Mouse (Mus musculus) hindbrain, embryonic 13.5 days (tissue): ENCODE data around the gene Prkag2. TPM values are rescaled to one million over a fixed set of nuclear protein-coding genes. Genes with fewer than 3 reads are reported as not detected.

Experiments
- ATAC-seq: fragments of 200-750 bp; cut with Nextera tagmentation; 2 replicates; pipeline ENCODE4 v1.8.0; 2017; ENCODE audit warnings: moderate TSS enrichment; ENCODE audit not compliant: low FRiP score
- H3K27ac ChIP-seq: fragments of 300-500 bp; sonication (generic); 2 replicates; pipeline ENCODE4 v1.5.1; 2015; ENCODE audit warnings: inconsistent platforms, mild to moderate bottlenecking, moderate library complexity
- H3K27me3 ChIP-seq: fragments of 300-500 bp; sonication (generic); 2 replicates; pipeline ENCODE4 v1.6.1; 2015; ENCODE audit warnings: mild to moderate bottlenecking, inconsistent platforms
- H3K36me3 ChIP-seq: fragments of 300-500 bp; sonication (generic); 2 replicates; pipeline ENCODE4 v1.6.1; 2015; ENCODE audit warnings: mild to moderate bottlenecking, inconsistent platforms
- H3K4me1 ChIP-seq: fragments of 300-500 bp; sonication (generic); replicated peaks from 2 replicates; pipeline ENCODE4 v1.6.1; 2015; ENCODE audit warnings: inconsistent platforms
- H3K4me2 ChIP-seq: fragments of 300-500 bp; sonication (generic); 2 replicates; pipeline ENCODE4 v1.6.1; 2015; ENCODE audit warnings: inconsistent platforms, mild to moderate bottlenecking, moderate library complexity
- H3K4me3 ChIP-seq: fragments of 300-500 bp; sonication (generic); 2 replicates; pipeline ENCODE4 v1.5.1; 2015; ENCODE audit warnings: mild to moderate bottlenecking, inconsistent platforms
- H3K9ac ChIP-seq: fragments of 300-500 bp; sonication (generic); 2 replicates; pipeline ENCODE4 v1.6.1; 2015; ENCODE audit warnings: mild to moderate bottlenecking, inconsistent platforms
- H3K9me3 ChIP-seq: fragments of 300-500 bp; sonication (generic); 2 replicates; pipeline ENCODE4 v1.6.1; 2016; ENCODE audit warnings: inconsistent platforms
- WGBS: fragments of 180-500 bp; shearing (Covaris S2); methylation state at CpG from one replicate; pipeline ENCODE4 v1.1.7; 2015; 5-methylcytosine and 5-hydroxymethylcytosine counted together
- polyA plus RNA-seq: library from polyadenylated mRNA; unstranded; fragments of >200 nt; fragmentation: Nextera tagmentation; extraction: Ambion mirVana; gene quantifications from 2 replicates; pipeline ENCODE4 v1.2.1, GENCODE M21; 2015

Prkag2 gene
- polyA plus RNA-seq, 1 experiment from 2014 or later, result 82.3 TPM

GRCm38 (mm10) chr5:24950891-24951574, 149.4 kb downstream of the Prkag2 start:
- H3K4me2 ChIP-seq, result no peak overlapping the region
- H3K27ac ChIP-seq, result no peak overlapping the region
- no peak for ATAC-seq
- H3K4me1 ChIP-seq, result peaks cover 14% of the 10 kb centered on the region
- no peak overlapping the region for H3K9ac ChIP-seq
- no peaks in the 10 kb centered on the region for H3K27me3 ChIP-seq
- H3K4me3 ChIP-seq, result no peak overlapping the region
- H3K36me3 ChIP-seq, result no peaks in the 10 kb centered on the region
- no peaks in the 10 kb centered on the region for H3K9me3 ChIP-seq
- 84% methylated on average over 7 of the region's 7 CpGs for WGBS

DNA sequence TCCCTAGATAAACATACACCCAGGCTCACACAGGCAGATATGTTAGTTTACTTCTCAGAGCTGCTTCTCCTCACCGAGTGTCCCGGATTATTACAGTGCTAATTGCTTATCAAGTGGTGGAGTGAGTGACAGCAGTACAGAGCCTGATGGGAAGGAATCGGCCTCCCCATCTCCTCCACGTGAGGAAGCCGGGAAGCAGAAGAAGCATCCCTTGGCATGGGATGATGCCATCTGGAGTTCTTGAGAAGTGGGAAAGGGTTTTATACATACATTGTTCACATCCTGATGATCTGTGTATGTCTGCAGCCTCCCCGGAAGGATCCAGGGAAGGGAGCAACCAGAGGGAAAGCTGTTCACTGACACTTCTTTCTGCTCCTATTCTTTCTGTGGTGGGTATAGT, 150.4 kb downstream of the Prkag2 start:
- Histone ChIP-seq H3K27me3 (no peaks in the 10 kb centered on the region), H3K4me3 (no peak overlapping the region), H3K4me2 (no peak overlapping the region), H3K4me1 (peaks cover 14% of the 10 kb centered on the region), H3K36me3 (no peaks in the 10 kb centered on the region), H3K9me3 (no peaks in the 10 kb centered on the region), H3K9ac (no peak overlapping the region), H3K27ac (no peak overlapping the region)
- ATAC-seq, result no peak
- WGBS, result 85% methylated on average over 6 of the region's 6 CpGs

DNA sequence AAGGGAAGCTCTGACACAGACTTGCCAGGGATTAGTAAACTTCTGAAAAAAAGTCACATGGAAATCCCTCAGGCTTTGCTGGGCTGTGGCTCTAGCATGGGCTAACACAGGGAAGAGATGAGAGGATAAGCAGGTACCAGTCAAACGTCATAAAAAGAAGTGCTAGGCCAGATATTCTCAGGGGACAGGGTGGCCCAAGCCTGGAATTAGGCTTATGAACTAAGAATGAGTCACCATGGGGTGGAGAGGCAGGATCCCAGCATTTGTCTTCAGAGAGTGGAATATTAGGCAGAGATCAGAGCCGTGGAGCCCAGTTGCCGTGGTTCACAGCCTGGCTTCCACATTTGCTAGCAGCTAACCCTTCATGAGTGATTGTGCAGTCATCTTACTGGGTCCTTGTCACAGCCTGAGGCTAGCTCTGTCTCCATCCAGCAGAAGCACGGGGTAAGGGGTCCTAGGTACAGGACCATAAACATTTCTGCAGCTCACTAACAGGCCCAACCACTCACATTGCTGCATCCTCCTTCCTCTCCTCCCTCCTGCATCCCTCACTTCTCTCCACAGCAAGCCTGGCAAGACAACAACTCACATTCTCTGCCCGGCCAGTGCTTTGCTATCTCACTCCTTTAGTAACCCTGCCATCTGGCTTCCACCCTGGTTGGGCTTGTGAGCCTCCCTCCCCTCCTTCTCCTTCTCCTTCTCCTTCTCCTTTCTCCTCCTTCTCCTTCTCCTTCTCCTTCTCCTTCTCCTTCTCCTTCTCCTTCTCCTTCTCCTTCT, 162.2 kb downstream of the Prkag2 start:
- WGBS, result 75% methylated on average over 5 of the region's 5 CpGs
- no peak for ATAC-seq

GRCm38 (mm10) chr5:24936451-24936850, 164.0 kb downstream of the Prkag2 start:
- no peak overlapping the region for H3K4me3 ChIP-seq
- H3K9me3 ChIP-seq, result no peaks in the 10 kb centered on the region
- ATAC-seq, result no peak
- H3K4me2 ChIP-seq, result no peak overlapping the region
- H3K9ac ChIP-seq, result no peak overlapping the region
- no peaks in the 10 kb centered on the region for H3K36me3 ChIP-seq
- no peaks in the 10 kb centered on the region for H3K27me3 ChIP-seq
- WGBS, result 83% methylated on average over 8 of the region's 8 CpGs
- H3K4me1 ChIP-seq, result no peaks in the 10 kb centered on the region
- H3K27ac ChIP-seq, result no peak overlapping the region

More for the DNA sequence above, 162.2 kb downstream of the Prkag2 start:
- H3K9ac ChIP-seq, result no peak overlapping the region
- no peaks in the 10 kb centered on the region for H3K36me3 ChIP-seq
- no peaks in the 10 kb centered on the region for H3K9me3 ChIP-seq
- H3K4me2 ChIP-seq, result no peak overlapping the region
- no peak overlapping the region for H3K4me3 ChIP-seq
- H3K27me3 ChIP-seq, result no peaks in the 10 kb centered on the region
- no peaks in the 10 kb centered on the region for H3K4me1 ChIP-seq
- H3K27ac ChIP-seq, result no peak overlapping the region

GRCm38 (mm10) chr5:24935446-24935845, 165.0 kb downstream of the Prkag2 start:
- H3K36me3 ChIP-seq, result no peaks in the 10 kb centered on the region
- H3K4me3 ChIP-seq, result no peak overlapping the region
- H3K4me1 ChIP-seq, result no peaks in the 10 kb centered on the region
- no peak overlapping the region for H3K9ac ChIP-seq
- ATAC-seq, result no peak
- no peaks in the 10 kb centered on the region for H3K27me3 ChIP-seq
- H3K27ac ChIP-seq, result no peak overlapping the region
- H3K4me2 ChIP-seq, result no peak overlapping the region
- no peaks in the 10 kb centered on the region for H3K9me3 ChIP-seq
- 74% methylated on average over 10 of the region's 10 CpGs for WGBS

- no peak overlapping the region for H3K4me3 ChIP-seq
- H3K36me3 ChIP-seq, result no peaks in the 10 kb centered on the region
- H3K4me1 ChIP-seq, result no peaks in the 10 kb centered on the region
- 97% methylated on average over 1 of the region's 1 CpGs for WGBS
- no peak overlapping the region for H3K27ac ChIP-seq
- H3K9me3 ChIP-seq, result no peaks in the 10 kb centered on the region
- no peak overlapping the region for H3K4me2 ChIP-seq
- no peaks in the 10 kb centered on the region for H3K27me3 ChIP-seq
- ATAC-seq, result no peak
- H3K9ac ChIP-seq, result no peak overlapping the region
These were observed 166.7 kb downstream of the Prkag2 start for GRCm38 (mm10) chr5:24933760-24934159.

- Histone ChIP-seq H3K9ac (no peak overlapping the region), H3K9me3 (no peaks in the 10 kb centered on the region), H3K36me3 (no peaks in the 10 kb centered on the region), H3K27ac (no peak overlapping the region), H3K4me2 (no peak overlapping the region), H3K27me3 (no peaks in the 10 kb centered on the region), H3K4me1 (no peaks in the 10 kb centered on the region), H3K4me3 (no peak overlapping the region)
- no peak for ATAC-seq
- WGBS, result 88% methylated on average over 10 of the region's 10 CpGs
These were observed 168.8 kb downstream of the Prkag2 start for GRCm38 (mm10) chr5:24931578-24932185.

- no peaks in the 10 kb centered on the region for H3K9me3 ChIP-seq
- no peaks in the 10 kb centered on the region for H3K36me3 ChIP-seq
- H3K9ac ChIP-seq, result no peak overlapping the region
- H3K27me3 ChIP-seq, result no peaks in the 10 kb centered on the region
- H3K4me2 ChIP-seq, result no peak overlapping the region
- no peak for ATAC-seq
- H3K27ac ChIP-seq, result no peak overlapping the region
- no peak overlapping the region for H3K4me3 ChIP-seq
- H3K4me1 ChIP-seq, result no peaks in the 10 kb centered on the region
- WGBS, result 81% methylated on average over 8 of the region's 8 CpGs
These were observed 169.4 kb downstream of the Prkag2 start for GRCm38 (mm10) chr5:24930831-24931577.

GRCm38 (mm10) chr5:24928816-24929215, 171.6 kb downstream of the Prkag2 start:
- no peak for ATAC-seq
- Histone ChIP-seq H3K4me3 (no peak overlapping the region), H3K9me3 (no peaks in the 10 kb centered on the region), H3K4me2 (no peak overlapping the region), H3K4me1 (no peaks in the 10 kb centered on the region), H3K27ac (no peak overlapping the region), H3K27me3 (no peaks in the 10 kb centered on the region), H3K9ac (no peak overlapping the region), H3K36me3 (no peaks in the 10 kb centered on the region)
- 95% methylated on average over 4 of the region's 4 CpGs for WGBS

- no peak overlapping the region for H3K9ac ChIP-seq
- no peak overlapping the region for H3K4me2 ChIP-seq
- no peak overlapping the region for H3K27ac ChIP-seq
- no peak overlapping the region for H3K4me3 ChIP-seq
- ATAC-seq, result no peak
- 19% methylated on average over 8 of the region's 8 CpGs for WGBS
- H3K27me3 ChIP-seq, result no peaks in the 10 kb centered on the region
- no peaks in the 10 kb centered on the region for H3K9me3 ChIP-seq
- no peaks in the 10 kb centered on the region for H3K36me3 ChIP-seq
- H3K4me1 ChIP-seq, result no peaks in the 10 kb centered on the region
These were observed 172.7 kb downstream of the Prkag2 start for GRCm38 (mm10) chr5:24927706-24928105.

GRCm38 (mm10) chr5:24919155-24919554, 181.3 kb downstream of the Prkag2 start:
- ATAC-seq, result no peak

DNA sequence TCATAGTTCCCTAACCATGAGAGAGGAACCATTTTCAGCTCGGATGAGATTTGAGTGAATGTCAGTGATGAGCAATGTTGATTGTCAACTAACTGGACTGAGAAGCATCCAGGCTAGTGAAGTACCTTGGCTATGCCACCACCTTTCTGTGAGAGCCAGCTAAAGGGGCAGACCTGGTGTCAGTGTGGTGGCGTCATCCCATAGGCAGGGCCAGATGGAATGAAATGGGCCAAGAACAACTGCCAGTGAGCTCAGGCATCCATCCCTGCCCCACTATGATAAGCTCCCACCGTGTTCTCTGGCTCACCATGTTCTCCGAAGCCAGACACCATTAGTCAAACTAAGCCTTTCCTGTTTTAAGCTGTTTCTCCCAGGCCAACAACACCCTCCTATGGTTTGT, 183.9 kb downstream of the Prkag2 start:
- no peak overlapping the region for H3K9ac ChIP-seq
- 93% methylated on average over 4 of the region's 4 CpGs for WGBS
- no peak overlapping the region for H3K27ac ChIP-seq
- no peak overlapping the region for H3K4me2 ChIP-seq
- H3K27me3 ChIP-seq, result no peaks in the 10 kb centered on the region
- ATAC-seq, result no peak
- H3K9me3 ChIP-seq, result no peaks in the 10 kb centered on the region
- H3K36me3 ChIP-seq, result no peaks in the 10 kb centered on the region
- H3K4me3 ChIP-seq, result no peak overlapping the region
- H3K4me1 ChIP-seq, result no peaks in the 10 kb centered on the region

More at GRCm38 (mm10) chr5:24919155-24919554, 181.3 kb downstream of the Prkag2 start:
- Histone ChIP-seq H3K4me2 (no peak overlapping the region), H3K27me3 (no peaks in the 10 kb centered on the region), H3K9me3 (no peaks in the 10 kb centered on the region), H3K27ac (no peak overlapping the region), H3K4me3 (no peak overlapping the region), H3K36me3 (no peaks in the 10 kb centered on the region), H3K9ac (no peak overlapping the region), H3K4me1 (no peaks in the 10 kb centered on the region)
- 94% methylated on average over 1 of the region's 1 CpGs for WGBS
